Mouse (Mus musculus) limb, embryonic 14.5 days (tissue): ENCODE results near the gene Htra3. TPM values are rescaled to one million over a fixed set of nuclear protein-coding genes. Genes with fewer than 3 reads are reported as not detected.

Experiments
- ATAC-seq: fragments of 200-750 bp; cut with Nextera tagmentation; 2 replicates; pipeline ENCODE4 v1.8.0; 2017; ENCODE audit warnings: low read depth, moderate number of reproducible peaks, moderate TSS enrichment; ENCODE audit not compliant: low FRiP score
- DNase-seq: peaks from one replicate; pipeline ENCODE4 v3.0.0-alpha.2; 2015; ENCODE audit warnings: low spot score
- H3K27ac ChIP-seq: fragments of 300-500 bp; sonication (generic); replicated peaks from 2 replicates; pipeline ENCODE4 v1.5.1; 2014; ENCODE audit warnings: low read depth, mild to moderate bottlenecking, low read length, moderate library complexity, mixed read lengths
- H3K27me3 ChIP-seq: fragments of 300-500 bp; sonication (generic); 2 replicates; pipeline ENCODE4 v1.6.1; 2014; ENCODE audit warnings: low read length, mixed read lengths; ENCODE audit not compliant: control insufficient read depth, insufficient read depth
- H3K36me3 ChIP-seq: fragments of 300-500 bp; sonication (generic); 2 replicates; pipeline ENCODE4 v1.6.1; 2014; ENCODE audit warnings: mild to moderate bottlenecking, low read length, moderate library complexity, mixed read lengths; ENCODE audit not compliant: control insufficient read depth, insufficient read depth
- H3K4me1 ChIP-seq: fragments of 300-500 bp; sonication (generic); 2 replicates; pipeline ENCODE4 v1.6.1; 2014; ENCODE audit warnings: antibody characterized with exemption, low read length, mixed read lengths; ENCODE audit not compliant: control insufficient read depth, insufficient read depth
- H3K4me2 ChIP-seq: fragments of 300-500 bp; sonication (generic); replicated peaks from 2 replicates; pipeline ENCODE4 v1.6.1; 2014; ENCODE audit warnings: low read depth, mild to moderate bottlenecking, low read length, moderate library complexity; ENCODE audit not compliant: severe bottlenecking
- H3K4me3 ChIP-seq: fragments of 300-500 bp; sonication (generic); replicated peaks from 2 replicates; pipeline ENCODE4 v1.5.1; 2014; ENCODE audit warnings: low read length
- H3K9ac ChIP-seq: fragments of 300-500 bp; sonication (generic); 2 replicates; pipeline ENCODE4 v1.6.1; 2014; ENCODE audit warnings: mild to moderate bottlenecking, low read depth, low read length, moderate library complexity; ENCODE audit not compliant: severe bottlenecking
- H3K9me3 ChIP-seq: fragments of 300-500 bp; sonication (generic); 2 replicates; pipeline ENCODE4 v1.6.1; 2016; ENCODE audit warnings: low read length; ENCODE audit not compliant: control insufficient read depth
- POLR2A ChIP-seq: fragments of 200-500 bp; IDR thresholded peaks from 2 replicates; pipeline ENCODE4 v1.8.0; 2012; ENCODE audit warnings: inconsistent platforms, mild to moderate bottlenecking, moderate library complexity, borderline replicate concordance; ENCODE audit not compliant: insufficient read depth, insufficient read length; ENCODE audit errors: extremely low read depth
- WGBS: fragments of 180-500 bp; shearing (Covaris S2); extraction: QIAGEN DNeasy Blood & Tissue Kit; methylation state at CpG from one replicate; pipeline ENCODE4 v1.1.7; 2014; 5-methylcytosine and 5-hydroxymethylcytosine counted together
- polyA plus RNA-seq, 2 experiments: library from polyadenylated mRNA; depleted of rRNA in 1 of 2; stranded (reverse) in 1 of 2; unstranded in 1 of 2; fragments of >200 nt; fragmentation: Nextera tagmentation in 1 of 2; extraction: Ambion mirVana in 1 of 2; gene quantifications; 2 replicates each; pipeline versions ENCODE4 v1.2.1 to v1.2.3; 2012 to 2014

Htra3 gene
- polyA plus RNA-seq (2012; rRNA removed), result 48.8 and 73.1 TPM in 2 replicates
- polyA plus RNA-seq (2014; fragmentation: Nextera tagmentation; extraction: Ambion mirVana), result 49.2 and 59.2 TPM in 2 replicates

GRCm38 (mm10) chr5:35679256-35680155 lies at the start of gene Htra3:
Gene Htra3, minus strand, starts transcription at chr5:35679782.
- Histone ChIP-seq H3K9ac (peak within 1 kb of the TSS; percentile 55), H3K9me3 (no peaks in the 10 kb centered on the region), H3K36me3 (no peaks in the 10 kb centered on the region), H3K4me2 (peak within 1 kb of the TSS; percentile 70), H3K27me3 (peaks cover 31% of the 10 kb centered on the region), H3K4me3 (peak within 1 kb of the TSS; percentile 42), H3K27ac (no peak within 1 kb of the TSS), H3K4me1 (peaks cover 15% of the 10 kb centered on the region)
- WGBS, result 6% methylated on average over 36 of the region's 42 CpGs
- ATAC-seq, result no peak
- DNase-seq, result no peak
- TF ChIP-seq POLR2A, result no peak

DNA sequence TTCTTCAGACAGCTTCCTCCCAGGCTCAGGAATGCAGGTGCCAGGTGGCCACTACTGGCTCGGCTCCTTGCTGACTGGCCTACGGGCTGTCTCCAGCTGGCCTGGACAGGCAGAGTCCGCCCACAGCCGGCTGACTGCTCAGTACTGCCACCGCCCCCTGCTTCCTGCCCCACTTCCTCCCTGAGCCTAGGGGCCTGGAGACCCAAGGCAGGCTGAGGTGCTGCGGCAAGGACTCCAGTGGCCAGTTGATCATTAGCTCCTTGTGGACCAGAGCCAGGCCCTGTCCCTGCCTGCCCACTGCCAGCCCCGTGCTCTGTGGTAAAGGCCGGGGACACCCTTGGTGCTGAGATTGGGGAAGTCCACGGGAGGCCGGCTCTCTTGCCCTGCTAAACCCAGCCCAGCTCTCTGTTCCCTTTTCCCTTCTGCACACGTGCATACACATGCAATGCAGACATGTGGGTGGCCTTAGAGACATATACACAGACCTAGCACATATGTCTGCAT lies 49.4 kb upstream of the Htra3 start:
- Histone ChIP-seq H3K36me3 (no peaks in the 10 kb centered on the region), H3K27ac (peak overlapping the region; percentile 55), H3K4me1 (0 out of 2 replicates have a peak, but pooled peaks cover 3% of the 10 kb centered on the region), H3K4me3 (0 out of 2 replicates have a peak overlapping the region, but pooled peaks have one; percentile 5), H3K27me3 (no peaks in the 10 kb centered on the region), H3K9ac (peak overlapping the region; percentile 25; the same call in 1 of the 2 replicates), H3K9me3 (no peaks in the 10 kb centered on the region), H3K4me2 (no peak overlapping the region)
- TF ChIP-seq POLR2A, result no peak
- peak; percentile 26 for DNase-seq
- 31% methylated on average over 11 of the region's 11 CpGs for WGBS
- ATAC-seq, result peak; percentile 50; the same call in 1 of the 2 replicates

DNA sequence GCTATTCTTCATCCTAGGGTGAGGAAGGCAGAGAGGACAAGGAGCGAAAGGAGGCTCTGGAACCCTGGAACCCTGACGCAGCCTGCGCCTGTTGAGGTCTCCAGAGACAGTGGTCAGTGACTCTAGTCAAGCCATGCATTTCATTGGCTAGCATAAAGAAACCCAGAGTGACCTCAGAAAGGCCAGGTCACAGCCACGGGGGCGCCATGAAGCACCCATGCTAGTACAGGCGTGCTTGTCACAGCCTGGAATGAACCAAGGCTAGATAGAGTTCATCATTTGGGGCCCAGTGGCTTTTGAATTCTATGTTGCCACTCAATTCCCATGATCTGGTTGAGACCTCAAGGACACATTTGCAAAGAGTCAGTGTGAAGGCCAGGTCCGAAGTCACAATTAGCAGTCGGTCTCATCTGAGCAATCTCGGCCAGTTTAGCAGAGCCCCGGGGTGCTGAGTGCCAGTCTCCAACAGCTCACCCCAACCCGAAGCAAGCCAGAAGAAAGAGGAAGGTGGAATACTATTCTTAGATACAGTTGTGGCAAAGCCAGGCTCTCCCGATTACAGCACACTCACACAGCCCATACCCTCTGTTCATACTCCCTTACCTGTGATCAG lies 48.9 kb upstream of the Htra3 start:
- H3K27ac ChIP-seq, result peak overlapping the region; percentile 55; the same call in 1 of the 2 replicates

GRCm38 (mm10) chr5:35727447-35727846 lies 47.9 kb upstream of the Htra3 start:
- ATAC-seq (no peak), DNase-seq (no peak)
- Histone ChIP-seq H3K27me3 (no peaks in the 10 kb centered on the region), H3K4me2 (no peak overlapping the region), H3K9me3 (no peaks in the 10 kb centered on the region), H3K27ac (no peak overlapping the region), H3K9ac (no peak overlapping the region), H3K4me1 (0 out of 2 replicates have a peak, but pooled peaks cover 3% of the 10 kb centered on the region), H3K36me3 (no peaks in the 10 kb centered on the region), H3K4me3 (no peak overlapping the region)
- TF ChIP-seq POLR2A, result no peak
- WGBS, result 70% methylated on average over 5 of the region's 5 CpGs

More for the DNA sequence above, 48.9 kb upstream of the Htra3 start:
- Histone ChIP-seq H3K9me3 (no peaks in the 10 kb centered on the region), H3K27me3 (no peaks in the 10 kb centered on the region), H3K4me1 (0 out of 2 replicates have a peak, but pooled peaks cover 3% of the 10 kb centered on the region), H3K9ac (peak overlapping the region; percentile 25; the same call in 1 of the 2 replicates), H3K4me3 (0 out of 2 replicates have a peak overlapping the region, but pooled peaks have one; percentile 5), H3K36me3 (no peaks in the 10 kb centered on the region), H3K4me2 (no peak overlapping the region)
- DNase-seq, result no peak
- no peak for TF ChIP-seq POLR2A
- 83% methylated on average over 12 of the region's 12 CpGs for WGBS
- no peak for ATAC-seq

- Histone ChIP-seq H3K27ac (no peak overlapping the region), H3K4me2 (no peak overlapping the region), H3K9me3 (no peaks in the 10 kb centered on the region), H3K9ac (no peak overlapping the region), H3K4me1 (0 out of 2 replicates have a peak, but pooled peaks cover 3% of the 10 kb centered on the region), H3K27me3 (no peaks in the 10 kb centered on the region), H3K4me3 (no peak overlapping the region), H3K36me3 (no peaks in the 10 kb centered on the region)
- no peak for TF ChIP-seq POLR2A
- ATAC-seq (no peak), DNase-seq (no peak)
- 80% methylated on average over 3 of the region's 3 CpGs for WGBS
Measured at GRCm38 (mm10) chr5:35725840-35726239, 46.3 kb upstream of the Htra3 start.
